Mouse (Mus musculus): Measurements from ENCODE around the gene Ide.
"Not testable (repeated sequence)": the region's sequence is repeated elsewhere in the genome, so short reads cannot be mapped to it uniquely, and the experiment has no call there.

Ide gene

DNA sequence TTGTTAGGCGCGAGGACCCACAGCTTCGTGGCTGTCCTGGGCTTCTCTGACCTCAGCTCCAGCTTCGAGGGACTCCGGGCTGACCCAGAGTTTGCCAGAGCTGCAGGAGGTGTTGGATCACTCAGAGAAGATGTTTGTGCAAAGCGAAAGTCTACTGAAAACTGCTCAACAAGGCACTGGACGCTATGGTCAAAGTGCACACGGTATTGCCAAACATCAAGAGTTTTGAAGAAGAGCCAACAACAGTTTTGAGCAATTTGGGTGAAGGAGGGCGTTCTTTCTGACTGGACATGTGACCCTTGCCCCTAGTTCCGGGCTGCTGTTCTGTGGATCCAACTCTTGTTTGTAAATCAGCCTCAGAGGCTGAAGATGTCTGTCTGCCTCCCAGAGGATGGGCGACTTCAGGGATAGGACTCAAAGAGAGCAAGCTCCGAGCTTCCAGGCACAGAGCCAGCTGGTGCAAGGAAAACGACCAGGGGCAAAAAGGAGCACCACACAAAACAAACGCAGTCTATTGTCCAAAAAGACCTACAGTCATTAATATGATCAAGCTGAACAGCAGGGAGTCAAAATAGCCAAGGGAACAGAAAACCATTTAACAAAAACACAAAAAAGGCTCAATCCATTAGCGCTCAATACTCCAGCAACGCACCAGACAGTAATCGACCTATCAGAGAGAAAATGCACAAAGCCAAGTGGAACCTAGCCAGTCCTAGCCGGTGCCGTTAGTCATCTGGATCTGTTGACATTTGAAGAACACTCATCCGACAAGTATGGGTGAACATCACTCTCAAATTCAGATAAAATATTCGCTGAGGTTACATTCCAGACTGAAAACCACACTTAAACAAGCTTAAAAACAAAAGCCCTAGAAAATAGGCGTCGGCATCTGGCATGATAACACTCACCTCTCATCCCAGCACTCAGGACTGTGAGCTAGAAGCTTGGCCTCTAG lies 73.4 kb downstream of the Ide start:
- peak; percentile 39 for DNase-seq

DNA sequence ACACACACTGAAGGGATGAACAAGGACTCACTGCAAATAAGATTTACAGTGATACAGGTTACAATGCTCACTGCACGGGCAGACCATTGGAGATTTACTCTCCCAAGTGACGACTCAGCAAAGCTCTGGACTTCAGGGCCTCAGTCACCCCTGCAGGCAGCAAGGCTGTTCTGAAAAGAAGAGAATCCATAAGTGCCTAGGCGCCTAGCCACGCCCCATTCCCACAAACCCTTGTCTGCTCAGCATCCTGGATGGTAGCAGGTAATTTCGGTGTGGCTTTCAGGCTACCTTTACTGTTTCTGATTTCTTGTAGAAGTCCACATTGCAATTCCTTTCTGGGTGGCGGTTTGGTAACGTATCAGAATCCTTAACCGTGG lies 74.1 kb downstream of the Ide start:
- DNase-seq = no peak

DNA sequence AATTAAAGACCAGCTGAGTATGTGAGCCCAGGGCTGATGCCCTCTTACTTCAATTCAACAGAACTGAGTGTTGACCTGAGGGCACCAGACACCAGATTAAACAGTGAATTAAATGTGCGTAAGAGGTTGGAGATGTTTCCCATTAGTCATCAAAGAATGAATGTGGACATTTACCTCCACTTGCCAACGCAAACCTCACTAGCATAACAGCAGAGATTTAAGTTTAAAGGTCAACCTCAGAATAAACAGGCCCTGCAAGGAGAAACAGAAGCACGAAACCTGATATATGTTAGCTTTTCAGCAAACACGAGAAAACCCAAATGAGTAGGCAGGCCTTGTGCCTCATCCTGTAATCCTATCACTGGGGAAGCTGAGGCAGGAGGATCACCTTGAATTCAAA lies 75.3 kb downstream of the Ide start:
- DNase-seq = no peak

DNA sequence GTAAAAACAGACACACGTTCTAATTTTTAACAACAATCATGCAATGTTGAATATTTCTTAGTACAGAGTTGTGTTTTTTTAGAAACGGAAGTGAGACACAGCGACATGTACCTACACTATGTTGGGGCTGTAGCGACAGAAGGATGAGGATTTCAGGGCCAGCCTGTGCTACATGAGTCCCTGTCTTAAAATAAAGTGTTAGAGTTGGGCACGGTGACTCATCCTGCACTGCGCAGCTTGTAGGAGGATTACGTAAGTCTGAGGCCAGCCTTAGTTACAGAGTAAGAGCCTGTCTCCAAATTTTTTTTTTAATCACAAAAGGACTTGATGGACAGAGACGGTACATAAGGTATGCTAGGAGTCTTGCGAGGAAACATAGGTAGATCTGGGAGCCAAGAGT lies 82.3 kb downstream of the Ide start:
- DNase-seq = no peak

DNA sequence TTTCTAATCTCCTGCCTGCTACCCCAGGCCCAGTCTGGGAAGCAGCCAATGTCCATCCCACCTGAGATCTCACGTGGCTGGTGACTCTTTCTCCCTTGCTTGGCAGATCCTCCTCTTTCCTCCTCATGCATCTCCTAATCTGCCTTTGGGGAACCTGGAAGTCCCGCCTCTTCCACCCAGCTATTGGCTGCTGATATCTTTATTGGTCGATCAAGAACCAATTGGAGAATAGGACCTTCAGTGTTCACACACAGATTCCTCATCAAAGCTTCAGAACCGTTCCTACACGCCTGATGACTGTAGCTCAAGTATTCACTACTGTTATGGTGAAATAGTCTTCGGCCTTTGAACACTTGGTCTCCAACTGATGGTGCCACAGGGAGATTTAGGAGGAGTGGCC lies 85.5 kb downstream of the Ide start:
- no peak for DNase-seq

DNA sequence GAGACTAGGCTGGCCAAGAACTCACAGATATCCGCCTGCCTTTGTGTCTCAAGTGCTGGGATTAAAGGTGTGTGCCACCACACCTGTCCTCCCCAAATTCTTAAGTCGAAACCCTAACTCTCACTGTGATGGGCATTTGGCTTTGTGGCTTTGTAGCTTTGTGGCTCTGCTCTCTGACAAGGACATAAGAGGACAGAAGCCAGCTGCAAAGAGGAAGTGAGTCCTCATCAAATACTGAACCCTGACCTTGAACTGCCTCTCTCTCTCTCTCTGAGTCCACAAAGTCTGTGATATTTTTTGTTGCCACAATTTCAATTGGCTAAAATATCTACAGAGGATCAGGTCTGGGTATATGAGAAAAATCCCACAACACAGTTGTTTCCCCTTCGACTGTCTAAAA lies 89.5 kb downstream of the Ide start:
- DNase-seq = no peak

DNA sequence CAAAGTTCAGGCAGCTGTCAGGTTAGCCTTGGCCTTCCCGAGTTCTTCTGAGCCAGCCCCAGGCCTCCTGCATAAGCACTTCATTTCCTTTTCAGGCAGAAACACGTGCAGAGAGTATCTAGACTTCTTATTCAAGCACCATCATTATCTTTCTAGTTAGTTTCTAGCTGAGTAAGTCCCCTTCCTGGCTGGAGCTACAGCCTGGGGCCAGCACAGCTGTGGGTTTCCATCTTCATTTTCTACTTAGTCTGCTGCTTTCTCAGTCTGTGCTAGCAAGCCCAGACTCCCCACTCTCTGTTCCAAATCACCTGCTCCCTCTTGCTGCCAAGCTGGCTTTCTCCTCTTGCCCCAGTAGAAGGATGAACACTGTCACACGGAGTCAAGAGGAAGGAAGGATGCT lies 90.8 kb downstream of the Ide start:
- no peak for DNase-seq

DNA sequence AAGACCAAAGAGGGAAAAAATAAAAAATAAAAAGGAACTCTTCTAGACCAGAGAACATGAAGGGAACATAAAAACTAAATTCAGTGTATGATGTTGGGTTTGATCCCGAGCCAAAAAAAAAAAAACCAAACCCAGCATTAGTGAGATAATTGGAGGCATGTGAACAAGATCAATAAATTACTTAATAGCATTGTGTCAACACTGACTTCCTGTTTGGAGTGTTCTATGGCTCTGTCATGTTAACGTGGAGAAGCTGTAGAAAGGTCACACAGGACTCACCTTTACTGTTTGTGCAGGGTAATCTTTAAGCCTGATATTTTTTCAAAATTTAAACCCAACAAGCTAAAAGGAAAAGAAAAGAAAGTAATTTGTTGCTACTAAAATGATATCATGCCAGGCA lies 94.9 kb downstream of the Ide start:
- DNase-seq = no peak

DNA sequence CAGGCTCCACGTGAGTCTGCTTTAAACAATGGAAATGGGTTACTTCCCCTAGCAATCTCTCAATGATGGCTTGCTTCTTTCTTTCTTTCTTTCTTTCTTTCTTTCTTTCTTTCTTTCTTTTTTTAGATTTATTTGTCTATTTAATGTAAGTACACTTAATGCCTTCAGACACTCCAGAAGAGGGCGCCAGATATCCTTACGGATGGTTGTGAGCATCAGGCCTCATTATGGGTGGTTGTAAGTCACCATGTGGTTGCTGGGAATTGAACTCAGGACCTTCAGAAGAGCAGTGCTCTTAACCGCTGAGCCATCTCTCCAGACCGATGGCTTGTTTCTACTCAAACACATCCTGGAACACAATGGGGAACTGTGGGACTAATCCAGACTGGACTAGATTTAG lies 96.5 kb downstream of the Ide start:
- DNase-seq = no peak

DNA sequence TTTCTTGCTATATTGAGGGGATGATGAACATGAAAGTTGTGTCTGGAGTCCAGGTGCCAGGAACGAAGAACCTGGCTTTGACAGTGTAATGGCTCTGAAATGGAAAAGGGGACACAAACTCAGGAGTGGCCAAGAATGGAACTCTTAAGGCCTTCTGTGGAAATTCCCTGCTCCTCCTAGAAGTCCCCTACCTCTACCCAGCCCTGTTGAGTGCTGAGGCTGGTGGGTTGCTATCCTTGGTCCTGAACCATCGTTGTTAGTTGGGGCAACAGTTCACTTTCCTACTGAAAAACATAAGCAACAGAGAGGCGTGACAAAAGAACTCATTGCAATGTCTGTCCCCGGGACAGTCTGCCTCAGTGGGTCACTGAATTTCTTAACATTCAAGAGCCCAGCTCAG lies 98.6 kb downstream of the Ide start:
- no peak for DNase-seq

DNA sequence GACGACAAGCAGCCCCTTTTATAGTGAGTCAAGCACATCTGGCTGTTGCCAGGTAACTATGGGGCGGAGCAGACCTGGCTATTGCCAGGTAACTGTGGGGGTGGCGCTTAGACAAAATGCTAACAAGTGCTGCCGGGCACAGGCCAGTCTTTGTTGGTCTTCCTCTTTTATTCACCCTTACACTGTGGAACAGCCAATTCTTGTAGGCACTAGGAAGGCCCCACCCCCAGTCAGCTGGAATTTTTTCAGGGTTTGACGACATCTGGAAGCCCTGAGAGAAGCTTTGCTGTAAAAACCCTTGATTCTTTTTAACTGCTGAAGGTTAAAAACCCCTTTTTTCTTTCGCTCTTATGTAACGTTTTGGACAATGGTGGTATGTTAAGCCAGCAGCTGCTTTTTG lies 99.0 kb downstream of the Ide start:
- no peak for DNase-seq

DNA sequence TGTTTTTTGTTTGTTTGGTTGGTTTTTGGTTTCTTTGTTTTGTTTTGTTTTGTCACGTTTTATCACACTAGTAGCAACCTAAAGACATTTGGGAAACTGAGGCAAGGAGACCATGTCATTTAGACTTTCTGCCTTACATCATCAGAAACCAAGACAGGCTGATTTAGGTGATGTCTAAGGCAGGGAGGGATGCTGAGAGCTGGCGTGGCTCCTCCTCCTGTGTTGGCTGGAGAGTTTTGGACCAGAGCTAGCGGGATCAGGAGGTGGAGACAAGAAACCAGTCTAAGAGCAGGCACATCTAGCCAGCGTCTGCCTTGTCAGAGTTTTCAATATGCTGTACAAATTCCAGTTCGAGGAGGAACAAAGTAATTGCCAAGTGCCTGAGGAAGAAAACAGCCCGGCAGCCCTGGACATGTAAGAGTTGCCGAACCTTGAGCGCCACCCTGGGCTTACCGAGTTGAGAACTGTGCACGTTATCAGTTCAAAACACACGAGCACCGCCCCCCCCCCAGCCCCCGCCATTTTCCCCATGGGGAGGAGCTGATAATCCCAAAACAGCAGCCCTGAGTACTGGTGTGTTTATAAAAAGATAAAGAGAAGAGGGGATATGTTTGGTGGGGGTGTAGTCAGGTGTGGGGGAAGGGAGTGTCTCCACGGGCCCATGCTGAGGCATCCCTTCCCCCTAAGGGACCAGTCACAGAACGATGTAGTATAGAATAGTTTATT lies 99.8 kb downstream of the Ide start:
- DNase-seq = no peak

DNA sequence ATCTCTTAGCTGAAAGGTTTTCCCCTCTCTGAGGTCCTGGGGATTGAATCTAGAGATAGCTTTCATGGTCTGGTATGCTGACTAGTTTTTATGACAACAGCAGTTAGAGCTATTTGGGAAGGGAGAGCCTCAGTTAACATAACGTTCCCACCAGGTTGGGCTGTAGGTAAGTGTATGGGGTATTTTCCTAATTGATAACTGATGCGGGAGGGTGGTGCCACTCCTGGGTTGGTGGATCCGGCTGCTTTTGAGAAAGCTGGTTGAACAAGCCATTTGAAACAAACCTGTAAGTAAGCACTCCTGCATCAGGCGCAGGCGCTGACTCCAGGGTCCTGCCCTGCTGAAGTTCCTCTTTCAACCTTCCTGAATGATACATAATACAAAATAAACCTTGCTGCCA lies 100.3 kb downstream of the Ide start:
- DNase-seq = no peak

DNA sequence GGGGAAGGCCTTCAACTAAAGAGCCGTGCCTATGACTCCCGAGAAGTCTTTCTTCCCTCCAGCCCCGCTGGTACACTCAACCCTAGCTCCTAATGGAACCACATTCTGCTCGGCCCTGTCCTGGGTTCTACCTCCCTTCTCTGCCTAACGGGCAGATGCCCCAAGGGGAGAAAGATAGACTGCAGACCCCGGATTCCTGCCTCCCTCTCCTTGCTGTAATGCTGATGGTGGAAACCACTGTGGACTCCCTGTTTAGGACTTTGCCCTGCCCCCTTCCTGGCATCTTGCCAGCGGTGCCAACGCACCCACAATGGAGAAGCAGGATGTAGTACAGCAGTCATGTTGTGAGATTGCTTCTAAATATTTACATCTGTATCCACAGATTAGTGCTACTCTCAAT lies 101.8 kb downstream of the Ide start:
- DNase-seq = peak; percentile 25

DNA sequence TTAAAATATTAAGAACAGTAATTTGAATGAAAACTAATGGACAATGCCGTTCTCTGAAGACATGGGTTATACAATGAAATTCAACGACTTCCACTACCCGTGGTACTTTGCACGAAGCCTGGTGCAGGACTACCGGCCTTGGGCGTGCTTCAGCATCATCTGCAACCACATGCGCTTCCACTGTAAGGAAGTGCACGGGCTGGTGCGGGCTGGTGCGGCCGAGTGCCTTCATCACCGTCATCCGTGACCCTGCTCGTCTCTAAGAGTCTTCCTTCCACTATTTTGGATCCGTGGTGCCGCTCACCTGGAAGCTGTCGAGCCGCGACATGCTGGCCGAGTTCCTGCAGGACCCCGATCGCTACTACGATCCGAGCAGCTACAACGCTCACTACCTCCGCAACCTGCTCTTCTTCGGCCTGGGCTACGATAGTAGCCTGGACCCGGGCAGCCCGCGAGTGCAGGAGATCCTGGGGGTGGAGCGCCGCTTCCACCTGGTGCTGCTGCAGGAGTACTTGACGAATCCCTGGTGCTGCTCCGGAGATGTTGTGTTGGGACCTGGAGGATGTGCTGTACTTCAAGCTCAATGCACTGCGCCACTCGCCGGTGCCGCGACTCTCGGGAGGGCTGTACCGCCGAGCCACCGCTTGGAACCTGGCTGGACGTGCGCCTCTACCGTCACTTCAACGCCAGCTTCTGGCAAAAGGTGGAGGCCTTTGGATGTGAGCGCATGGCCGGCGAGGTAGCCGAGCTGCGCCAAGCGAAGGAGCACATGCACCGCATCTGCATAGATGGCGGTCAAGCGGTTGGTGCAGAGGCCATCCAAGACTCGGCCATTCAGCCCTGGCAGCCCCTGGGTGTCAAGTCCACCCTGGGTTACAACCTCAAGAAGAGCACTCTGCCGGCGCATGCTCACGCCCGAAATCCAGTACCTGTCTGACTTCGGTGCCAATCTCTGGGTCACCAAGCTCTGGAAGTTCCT lies 103.8 kb downstream of the Ide start:
- peak; percentile 16 for DNase-seq

DNA sequence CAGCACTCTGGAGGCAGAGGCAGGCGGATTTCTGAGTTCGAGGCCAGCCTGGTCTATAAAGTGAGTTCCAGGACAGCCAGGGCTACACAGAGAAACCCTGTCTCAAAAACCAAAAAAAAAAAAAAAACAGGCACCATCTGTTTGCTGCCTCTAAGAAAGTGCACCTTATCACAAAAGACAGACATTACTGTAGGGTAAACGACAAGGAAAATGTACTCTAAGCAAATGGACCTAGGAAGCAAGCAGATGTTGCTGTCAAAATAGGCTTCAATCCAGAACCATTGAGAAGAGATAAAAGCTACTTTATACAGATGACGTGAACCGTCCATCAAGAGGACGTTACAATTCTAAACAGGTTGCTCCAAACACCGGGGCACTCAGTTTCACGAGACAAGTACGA lies 105.1 kb downstream of the Ide start:
- DNase-seq = not testable (repeated sequence)

DNA sequence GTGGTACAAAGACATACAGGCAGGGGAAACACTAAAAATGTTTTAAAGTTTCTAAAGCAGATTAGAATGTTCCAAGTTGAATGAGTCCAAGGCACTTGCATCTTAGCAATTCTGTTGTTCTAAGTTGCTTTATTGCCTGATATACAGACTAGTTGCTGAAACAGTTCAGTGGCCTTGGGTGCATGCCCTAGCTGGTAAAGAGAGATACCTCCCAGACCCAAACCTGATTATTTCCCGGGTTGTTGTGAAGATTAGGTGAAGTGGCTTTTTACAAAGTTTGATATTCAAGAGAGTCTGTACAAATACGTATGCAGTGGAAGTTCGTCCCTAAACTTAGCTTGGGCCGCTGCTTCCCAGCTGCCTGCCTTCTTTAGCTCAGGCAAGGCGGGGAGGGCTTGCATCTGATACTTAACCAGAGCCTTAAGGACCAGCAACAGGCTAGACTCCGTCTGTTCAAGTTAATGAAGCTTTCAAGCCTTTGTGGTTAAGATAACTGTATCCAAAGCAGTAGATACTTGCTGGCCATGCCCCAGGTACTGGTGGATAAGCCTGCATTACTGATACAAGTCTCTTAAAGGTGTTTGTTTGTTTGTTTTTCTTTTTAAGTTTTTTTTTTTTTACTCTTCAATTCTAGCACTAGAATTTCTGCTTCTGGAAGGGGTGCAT lies 112.3 kb downstream of the Ide start:
- DNase-seq = no peak
